Mouse (Mus musculus): ENCODE data around the gene Pex26. TPM values are rescaled to one million over a fixed set of nuclear protein-coding genes. Genes with fewer than 3 reads are reported as not detected.

Gene Pex26
- polyA plus RNA-seq, 1 experiment from 2014 or later: 10.3 TPM

- peaks cover 9% of the 10 kb centered on the region for H3K27me3 ChIP-seq (ENCODE audit: low read depth, poor library complexity, severe bottlenecking)
- WGBS: 74% methylated on average over 14 of the region's 14 CpGs
- no peak overlapping the region for H3K27ac ChIP-seq
- DNase-seq (ENCODE audit: low spot score): no peak
- H3K9me3 ChIP-seq (replicated peaks): no peaks in the 10 kb centered on the region
- H3K4me3 ChIP-seq: no peak overlapping the region
- peaks cover 38% of the 10 kb centered on the region for H3K4me1 ChIP-seq
- peaks cover 33% of the 10 kb centered on the region for H3K36me3 ChIP-seq
Measured at GRCm38 (mm10) chr6:121194956-121195731, 11.7 kb downstream of the Pex26 start.

- Histone ChIP-seq H3K36me3 (peaks cover 21% of the 10 kb centered on the region), H3K4me1 (peaks cover 40% of the 10 kb centered on the region), H3K27ac (peak overlapping the region; percentile 25), H3K4me3 (no peak overlapping the region), H3K27me3 (ENCODE audit: low read depth, poor library complexity, severe bottlenecking) (peaks cover 9% of the 10 kb centered on the region), H3K9me3 (replicated peaks) (no peaks in the 10 kb centered on the region)
- DNase-seq (ENCODE audit: low spot score): peak; percentile 69
- WGBS: 9% methylated on average over 9 of the region's 9 CpGs
Measured at GRCm38 (mm10) chr6:121197807-121198365, 14.4 kb downstream of the Pex26 start.

GRCm38 (mm10) chr6:121200458-121200857 lies 17.0 kb downstream of the Pex26 start:
- no peak overlapping the region for H3K4me3 ChIP-seq
- H3K27me3 ChIP-seq (ENCODE audit: low read depth, poor library complexity, severe bottlenecking): peaks cover 4% of the 10 kb centered on the region
- H3K9me3 ChIP-seq (replicated peaks): no peaks in the 10 kb centered on the region
- DNase-seq (ENCODE audit: low spot score): no peak
- no peak overlapping the region for H3K27ac ChIP-seq
- H3K4me1 ChIP-seq: peaks cover 21% of the 10 kb centered on the region
- WGBS: 86% methylated on average over 4 of the region's 4 CpGs
- H3K36me3 ChIP-seq: 0 out of 2 replicates have a peak, but pooled peaks cover 7% of the 10 kb centered on the region

- Histone ChIP-seq H3K4me3 (no peak overlapping the region), H3K36me3 (0 out of 2 replicates have a peak, but pooled peaks cover 3% of the 10 kb centered on the region), H3K27me3 (ENCODE audit: low read depth, poor library complexity, severe bottlenecking) (no peaks in the 10 kb centered on the region), H3K4me1 (peaks cover 18% of the 10 kb centered on the region), H3K9me3 (replicated peaks) (no peaks in the 10 kb centered on the region), H3K27ac (no peak overlapping the region)
- WGBS: 71% methylated on average over 5 of the region's 5 CpGs
- DNase-seq (ENCODE audit: low spot score): no peak
Measured at GRCm38 (mm10) chr6:121202026-121202425, 18.6 kb downstream of the Pex26 start.

- Histone ChIP-seq H3K27me3 (ENCODE audit: low read depth, poor library complexity, severe bottlenecking) (peaks cover 31% of the 10 kb centered on the region), H3K27ac (no peak overlapping the region), H3K9me3 (replicated peaks) (no peaks in the 10 kb centered on the region), H3K4me1 (peaks cover 16% of the 10 kb centered on the region), H3K36me3 (0 out of 2 replicates have a peak, but pooled peaks cover 3% of the 10 kb centered on the region), H3K4me3 (no peak overlapping the region)
- WGBS: 89% methylated on average over 5 of the region's 5 CpGs
- no peak for DNase-seq (ENCODE audit: low spot score)
Measured at GRCm38 (mm10) chr6:121206481-121206880, 23.0 kb downstream of the Pex26 start.

GRCm38 (mm10) chr6:121209584-121209983 lies 26.1 kb downstream of the Pex26 start:
- Histone ChIP-seq H3K9me3 (replicated peaks) (no peaks in the 10 kb centered on the region), H3K36me3 (no peaks in the 10 kb centered on the region), H3K4me3 (no peak overlapping the region), H3K4me1 (peaks cover 19% of the 10 kb centered on the region), H3K27ac (no peak overlapping the region), H3K27me3 (ENCODE audit: low read depth, poor library complexity, severe bottlenecking) (peaks cover 58% of the 10 kb centered on the region)
- no peak for DNase-seq (ENCODE audit: low spot score)
- 79% methylated on average over 2 of the region's 2 CpGs for WGBS

GRCm38 (mm10) chr6:121210149-121210925 lies 26.9 kb downstream of the Pex26 start, which contains the start of gene Tuba8:
Tuba8 (plus strand) TSS chr6:121210696.
- Histone ChIP-seq H3K27ac (no peak within 1 kb of the TSS), H3K36me3 (no peaks in the 10 kb centered on the region), H3K9me3 (replicated peaks) (no peaks in the 10 kb centered on the region), H3K27me3 (ENCODE audit: low read depth, poor library complexity, severe bottlenecking) (peaks cover 58% of the 10 kb centered on the region), H3K4me1 (peaks cover 19% of the 10 kb centered on the region), H3K4me3 (peak within 1 kb of the TSS; percentile 50)
- WGBS: 6% methylated on average over 30 of the region's 30 CpGs
- DNase-seq (ENCODE audit: low spot score): peak; percentile 65

GRCm38 (mm10) chr6:121210926-121211289 lies 27.4 kb downstream of the Pex26 start:
- H3K27me3 ChIP-seq (ENCODE audit: low read depth, poor library complexity, severe bottlenecking): peaks cover 58% of the 10 kb centered on the region

GRCm38 (mm10) chr6:121211743-121212142 lies 28.3 kb downstream of the Pex26 start:
- DNase-seq (ENCODE audit: low spot score): no peak

More at GRCm38 (mm10) chr6:121210926-121211289, 27.4 kb downstream of the Pex26 start:
- WGBS: 2% methylated on average over 12 of the region's 12 CpGs
- DNase-seq (ENCODE audit: low spot score): peak; percentile 47
- H3K27ac ChIP-seq: no peak overlapping the region
- H3K9me3 ChIP-seq (replicated peaks): no peaks in the 10 kb centered on the region
- H3K4me3 ChIP-seq: peak overlapping the region; percentile 50
- H3K4me1 ChIP-seq: peaks cover 19% of the 10 kb centered on the region
- no peaks in the 10 kb centered on the region for H3K36me3 ChIP-seq

GRCm38 (mm10) chr6:121212988-121213387 lies 29.5 kb downstream of the Pex26 start:
- Histone ChIP-seq H3K9me3 (replicated peaks) (no peaks in the 10 kb centered on the region), H3K27ac (no peak overlapping the region), H3K4me3 (no peak overlapping the region), H3K27me3 (ENCODE audit: low read depth, poor library complexity, severe bottlenecking) (peaks cover 58% of the 10 kb centered on the region), H3K36me3 (no peaks in the 10 kb centered on the region), H3K4me1 (peaks cover 19% of the 10 kb centered on the region)
- DNase-seq (ENCODE audit: low spot score): no peak
- WGBS: 88% methylated on average over 4 of the region's 4 CpGs

More at GRCm38 (mm10) chr6:121211743-121212142, 28.3 kb downstream of the Pex26 start:
- Histone ChIP-seq H3K27ac (no peak overlapping the region), H3K9me3 (replicated peaks) (no peaks in the 10 kb centered on the region), H3K27me3 (ENCODE audit: low read depth, poor library complexity, severe bottlenecking) (peaks cover 58% of the 10 kb centered on the region), H3K4me1 (peaks cover 19% of the 10 kb centered on the region), H3K4me3 (peak overlapping the region; percentile 50), H3K36me3 (no peaks in the 10 kb centered on the region)
- 8% methylated on average over 4 of the region's 5 CpGs for WGBS

GRCm38 (mm10) chr6:121214221-121214620 lies 30.8 kb downstream of the Pex26 start:
- WGBS: 93% methylated on average over 5 of the region's 5 CpGs

GRCm38 (mm10) chr6:121214667-121215330 lies 31.3 kb downstream of the Pex26 start:
- H3K4me1 ChIP-seq: peaks cover 19% of the 10 kb centered on the region
- no peaks in the 10 kb centered on the region for H3K36me3 ChIP-seq
- H3K27me3 ChIP-seq (ENCODE audit: low read depth, poor library complexity, severe bottlenecking): peaks cover 44% of the 10 kb centered on the region
- WGBS: 86% methylated on average over 8 of the region's 8 CpGs
- H3K9me3 ChIP-seq (replicated peaks): no peaks in the 10 kb centered on the region
- H3K4me3 ChIP-seq: no peak overlapping the region
- no peak for DNase-seq (ENCODE audit: low spot score)
- no peak overlapping the region for H3K27ac ChIP-seq

More at GRCm38 (mm10) chr6:121214221-121214620, 30.8 kb downstream of the Pex26 start:
- Histone ChIP-seq H3K9me3 (replicated peaks) (no peaks in the 10 kb centered on the region), H3K36me3 (no peaks in the 10 kb centered on the region), H3K4me1 (peaks cover 19% of the 10 kb centered on the region), H3K27ac (no peak overlapping the region), H3K4me3 (no peak overlapping the region), H3K27me3 (ENCODE audit: low read depth, poor library complexity, severe bottlenecking) (peaks cover 50% of the 10 kb centered on the region)
- no peak for DNase-seq (ENCODE audit: low spot score)
